Mouse (Mus musculus): ENCODE results near the gene Zbtb20.
A peak's percentile ranks its signal among the peaks of the same experiment; 100 is the strongest.

Zbtb20 gene

GRCm38 (mm10) chr16:43528300-43528699 is 652.6 kb downstream of the Zbtb20 start:
- DNase-seq = no peak

GRCm38 (mm10) chr16:43531328-43531727 is 655.6 kb downstream of the Zbtb20 start:
- DNase-seq = no peak

GRCm38 (mm10) chr16:43534103-43534502 is 658.4 kb downstream of the Zbtb20 start:
- no peak for DNase-seq

GRCm38 (mm10) chr16:43535912-43536311 is 660.2 kb downstream of the Zbtb20 start:
- no peak for DNase-seq

GRCm38 (mm10) chr16:43537163-43537562 is 661.5 kb downstream of the Zbtb20 start:
- DNase-seq = no peak

GRCm38 (mm10) chr16:43539659-43540096 is 664.0 kb downstream of the Zbtb20 start:
- no peak for DNase-seq

- DNase-seq = peak in 1 of 2 experiments; percentile 39
These were observed 664.4 kb downstream of the Zbtb20 start for GRCm38 (mm10) chr16:43540108-43540507.

- no peak for DNase-seq
These were observed 665.0 kb downstream of the Zbtb20 start for GRCm38 (mm10) chr16:43540546-43541167.

GRCm38 (mm10) chr16:43545261-43545660 is 669.6 kb downstream of the Zbtb20 start:
- no peak for DNase-seq

- no peak for DNase-seq
These were observed 671.9 kb downstream of the Zbtb20 start for GRCm38 (mm10) chr16:43547323-43548180.

- DNase-seq = no peak
These were observed 673.1 kb downstream of the Zbtb20 start for GRCm38 (mm10) chr16:43548774-43549173.

- no peak for DNase-seq
These were observed 673.9 kb downstream of the Zbtb20 start for GRCm38 (mm10) chr16:43549425-43550089.

GRCm38 (mm10) chr16:43552443-43552842 is 676.8 kb downstream of the Zbtb20 start:
- no peak for DNase-seq

- DNase-seq = peak in 1 of 2 experiments; percentile 49
These were observed 681.7 kb downstream of the Zbtb20 start for GRCm38 (mm10) chr16:43557385-43557784.

GRCm38 (mm10) chr16:43561330-43561729 is 685.6 kb downstream of the Zbtb20 start:
- DNase-seq = no peak

GRCm38 (mm10) chr16:43561956-43562355 is 686.3 kb downstream of the Zbtb20 start:
- no peak for DNase-seq

GRCm38 (mm10) chr16:43565872-43566271 is 690.2 kb downstream of the Zbtb20 start:
- no peak for DNase-seq

- DNase-seq = no peak
These were observed 690.8 kb downstream of the Zbtb20 start for GRCm38 (mm10) chr16:43566511-43566910.

- DNase-seq = no peak
These were observed 695.8 kb downstream of the Zbtb20 start for GRCm38 (mm10) chr16:43571376-43572081.

GRCm38 (mm10) chr16:43572171-43572570 is 696.5 kb downstream of the Zbtb20 start:
- DNase-seq = no peak

GRCm38 (mm10) chr16:43572766-43573165 is 697.1 kb downstream of the Zbtb20 start:
- DNase-seq = no peak

GRCm38 (mm10) chr16:43573181-43573833 is 697.6 kb downstream of the Zbtb20 start:
- no peak for DNase-seq
